Mouse (Mus musculus) stomach, postnatal 0 days (tissue): ENCODE measurements around the gene Src. TPM values are rescaled to one million over a fixed set of nuclear protein-coding genes. Genes with fewer than 3 reads are reported as not detected.
A peak's percentile ranks its signal among the peaks of the same experiment; 100 is the strongest.

ENCODE experiments used
- ATAC-seq: fragments of 200-750 bp; cut with Nextera tagmentation; 2 replicates; pipeline ENCODE4 v1.8.0; 2017; ENCODE audit not compliant: low FRiP score, low TSS enrichment
- DNase-seq: peaks from one replicate; pipeline ENCODE4 v3.0.0-alpha.2; 2016; ENCODE audit warnings: low spot score
- H3K27ac ChIP-seq: fragments of 300-500 bp; sonication (generic); replicated peaks from 2 replicates; pipeline ENCODE4 v1.5.1; 2014; ENCODE audit warnings: mild to moderate bottlenecking, control low read depth
- H3K27me3 ChIP-seq: fragments of 300-500 bp; sonication (generic); 2 replicates; pipeline ENCODE4 v1.6.1; 2014; ENCODE audit warnings: low read length; ENCODE audit not compliant: control insufficient read depth, insufficient read depth
- H3K36me3 ChIP-seq: fragments of 300-500 bp; sonication (generic); 2 replicates; pipeline ENCODE4 v1.6.1; 2014; ENCODE audit warnings: low read length, mixed read lengths; ENCODE audit not compliant: control insufficient read depth, insufficient read depth
- H3K4me1 ChIP-seq: fragments of 300-500 bp; sonication (generic); replicated peaks from 2 replicates; pipeline ENCODE4 v1.6.1; 2014; ENCODE audit warnings: antibody characterized with exemption; ENCODE audit not compliant: control insufficient read depth, insufficient read depth
- H3K4me2 ChIP-seq: fragments of 300-500 bp; sonication (generic); replicated peaks from 2 replicates; pipeline ENCODE4 v1.6.1; 2014; ENCODE audit warnings: low read depth, mild to moderate bottlenecking, control low read depth, moderate library complexity
- H3K4me3 ChIP-seq: fragments of 300-500 bp; sonication (generic); 2 replicates; pipeline ENCODE4 v1.5.1; 2014; ENCODE audit warnings: low read depth, low read length, control low read depth
- H3K9ac ChIP-seq: fragments of 300-500 bp; sonication (generic); 2 replicates; pipeline ENCODE4 v1.6.1; 2014; ENCODE audit warnings: mild to moderate bottlenecking, low read length, control low read depth, mixed read lengths
- H3K9me3 ChIP-seq: fragments of 300-500 bp; sonication (generic); 2 replicates; pipeline ENCODE4 v1.6.1; 2016; ENCODE audit warnings: low read length; ENCODE audit not compliant: control insufficient read depth
- CTCF ChIP-seq: IDR thresholded peaks from 2 replicates; pipeline ENCODE4 v1.5.1; 2016; ENCODE audit warnings: antibody characterized with exemption, low read depth, mild to moderate bottlenecking, moderate library complexity
- EP300 ChIP-seq: optimal IDR thresholded peaks from 2 replicates; pipeline ENCODE3; 2016; ENCODE audit warnings: antibody characterized with exemption
- WGBS: fragments of 180-500 bp; shearing (Covaris S2); extraction: QIAGEN DNeasy Blood & Tissue Kit; methylation state at CpG from one replicate; pipeline ENCODE4 v1.1.7; 2014; 5-methylcytosine and 5-hydroxymethylcytosine counted together
- polyA plus RNA-seq: library from polyadenylated mRNA; unstranded; fragments of >200 nt; fragmentation: Nextera tagmentation; extraction: Ambion mirVana; gene quantifications from 2 replicates; pipeline ENCODE4 v1.2.1, GENCODE M21; 2015

Src gene
- polyA plus RNA-seq, 1 experiment from 2014 or later, result 12.0 TPM

DNA sequence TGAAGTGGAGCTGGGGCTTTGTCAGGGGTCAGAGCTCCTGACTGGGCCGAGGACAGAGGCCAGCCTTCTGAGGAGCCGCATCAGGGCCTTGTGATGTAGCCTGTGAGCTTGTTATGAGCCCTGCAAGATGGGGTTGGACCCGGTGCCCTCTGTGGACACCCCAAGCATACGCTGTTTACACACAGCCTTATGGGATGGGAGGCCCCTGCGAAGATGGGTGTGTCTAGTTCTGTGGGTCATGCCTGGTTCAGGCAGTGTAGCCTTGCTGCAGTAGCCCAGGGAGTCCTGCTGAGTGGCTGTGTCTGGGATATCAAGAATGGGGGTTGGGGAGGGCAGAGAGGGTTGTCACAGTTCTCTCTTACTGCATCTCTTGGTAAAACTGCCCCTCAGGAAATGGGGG is 13.7 kb downstream of the Src start:
- DNase-seq, result peak; percentile 62
- Histone ChIP-seq H3K27me3 (no peaks in the 10 kb centered on the region), H3K9ac (no peak overlapping the region; the same call in 1 of the 2 replicates), H3K27ac (peak overlapping the region; percentile 91), H3K36me3 (peaks cover 8% of the 10 kb centered on the region; the same call in 1 of the 2 replicates), H3K9me3 (no peaks in the 10 kb centered on the region), H3K4me3 (no peak overlapping the region), H3K4me1 (peaks cover 22% of the 10 kb centered on the region), H3K4me2 (no peak overlapping the region)
- peak; percentile 58 for ATAC-seq
- WGBS, result 41% methylated on average over 5 of the region's 5 CpGs
- no peak for TF ChIP-seq CTCF
- TF ChIP-seq EP300, result no peak

DNA sequence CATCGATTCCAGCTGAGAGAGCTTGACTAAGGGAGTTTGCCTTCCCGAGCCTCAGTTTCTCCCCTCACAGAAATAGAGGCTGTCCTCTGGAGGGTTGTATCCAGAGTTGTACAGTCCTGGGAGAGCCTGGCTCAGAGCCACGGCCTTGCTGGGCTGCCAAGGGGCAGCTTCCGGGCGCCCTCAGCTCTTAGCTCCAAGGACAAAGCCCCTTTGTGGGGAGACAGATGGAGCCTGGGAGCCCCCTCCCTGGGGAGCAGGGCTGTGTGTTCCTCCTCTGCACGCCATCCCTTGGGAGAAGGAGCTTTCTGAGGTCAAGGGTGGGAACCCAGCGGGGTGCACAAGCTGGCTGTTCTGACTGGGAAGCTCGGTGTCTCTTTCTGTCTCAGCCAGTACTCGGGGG is 14.2 kb downstream of the Src start:
- 70% methylated on average over 9 of the region's 9 CpGs for WGBS
- H3K4me3 ChIP-seq, result no peak overlapping the region
- H3K27ac ChIP-seq, result peak overlapping the region; percentile 91
- H3K9ac ChIP-seq, result peak overlapping the region; percentile 31; the same call in 1 of the 2 replicates
- peaks cover 22% of the 10 kb centered on the region for H3K4me1 ChIP-seq
- H3K27me3 ChIP-seq, result no peaks in the 10 kb centered on the region
- DNase-seq (no peak), ATAC-seq (no peak)
- H3K36me3 ChIP-seq, result peaks cover 8% of the 10 kb centered on the region; the same call in 1 of the 2 replicates
- H3K4me2 ChIP-seq, result no peak overlapping the region
- no peaks in the 10 kb centered on the region for H3K9me3 ChIP-seq
- TF ChIP-seq EP300 (no peak), CTCF (no peak)

DNA sequence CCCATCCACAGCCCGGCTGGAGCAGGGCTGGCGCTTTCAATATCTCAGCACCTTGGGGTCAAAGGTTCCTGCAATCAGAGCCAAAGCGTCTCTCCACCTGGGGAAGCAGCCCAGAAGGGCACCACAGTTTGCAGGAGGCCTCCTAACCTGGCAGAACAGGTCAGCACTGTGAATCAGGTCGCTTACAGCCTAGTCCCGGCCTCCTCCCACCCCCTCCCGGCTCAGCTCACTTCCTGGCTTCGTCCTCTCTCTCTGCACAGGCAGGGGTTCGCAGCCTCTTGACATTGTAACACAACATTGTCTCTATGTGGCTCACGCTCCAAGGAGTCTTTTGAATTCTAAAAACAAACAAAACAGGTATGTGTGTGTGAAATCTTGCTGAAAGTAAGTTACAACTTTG is 15.8 kb downstream of the Src start:
- H3K27me3 ChIP-seq, result no peaks in the 10 kb centered on the region
- H3K4me2 ChIP-seq, result peak overlapping the region; percentile 26
- peak overlapping the region; percentile 91 for H3K27ac ChIP-seq
- ATAC-seq (peak; percentile 25), DNase-seq (peak; percentile 53)
- no peaks in the 10 kb centered on the region for H3K9me3 ChIP-seq
- H3K4me1 ChIP-seq, result peaks cover 22% of the 10 kb centered on the region
- H3K9ac ChIP-seq, result peak overlapping the region; percentile 45
- H3K36me3 ChIP-seq, result peaks cover 2% of the 10 kb centered on the region
- no peak overlapping the region for H3K4me3 ChIP-seq
- whole genome bisulfite sequencing, result 29% methylated on average over 9 of the region's 9 CpGs
- TF ChIP-seq CTCF, result no peak
- no peak for TF ChIP-seq EP300

DNA sequence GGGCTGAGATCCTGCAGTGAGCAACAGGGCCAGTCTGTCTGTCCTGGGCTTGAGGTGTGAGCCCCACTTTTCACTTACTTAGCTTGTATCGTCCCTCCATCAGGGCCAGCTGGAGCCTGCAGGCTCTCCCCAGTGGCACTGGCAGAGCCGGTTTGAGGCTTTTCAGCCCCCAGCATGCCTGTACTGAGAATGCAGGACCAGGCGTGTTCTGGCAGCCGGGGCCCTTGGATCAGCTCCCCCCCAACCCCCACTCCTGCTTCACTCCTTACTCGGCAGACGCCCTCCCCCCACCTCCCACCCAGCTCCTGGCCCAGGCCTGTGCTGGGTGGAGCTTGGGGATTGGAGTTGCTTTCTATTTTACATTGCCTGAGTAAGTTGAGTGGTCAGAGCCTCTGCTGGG is 16.3 kb downstream of the Src start:
- Histone ChIP-seq H3K4me2 (peak overlapping the region; percentile 26), H3K9ac (peak overlapping the region; percentile 45), H3K27me3 (no peaks in the 10 kb centered on the region), H3K27ac (peak overlapping the region; percentile 91), H3K4me1 (peaks cover 22% of the 10 kb centered on the region), H3K36me3 (peaks cover 2% of the 10 kb centered on the region), H3K9me3 (no peaks in the 10 kb centered on the region), H3K4me3 (no peak overlapping the region)
- ATAC-seq (peak; percentile 32), DNase-seq (peak; percentile 75)
- TF ChIP-seq CTCF (no peak), EP300 (no peak)
- WGBS, result 22% methylated on average over 6 of the region's 6 CpGs

DNA sequence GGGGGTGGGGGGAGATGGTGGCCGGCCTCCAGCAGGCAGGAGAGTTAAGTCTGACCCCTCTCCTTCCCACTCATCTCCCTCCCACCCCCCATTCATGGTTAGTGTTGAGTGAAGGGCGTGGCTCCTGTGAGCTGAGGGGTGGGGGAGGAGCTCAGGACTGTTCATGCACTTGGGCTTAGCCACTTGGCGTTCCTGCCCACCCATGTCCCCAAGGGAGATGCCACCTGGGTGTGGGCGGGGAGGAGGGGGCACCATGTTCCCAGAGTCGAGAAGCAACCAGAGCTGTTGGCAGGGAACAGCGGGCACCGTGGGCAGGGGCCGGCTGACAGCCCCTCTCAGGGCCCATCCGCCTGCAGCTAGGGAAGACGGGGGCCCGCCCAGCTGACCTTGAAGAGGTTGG is 18.3 kb downstream of the Src start:
- H3K4me2 ChIP-seq, result no peak overlapping the region
- 73% methylated on average over 11 of the region's 11 CpGs for WGBS
- TF ChIP-seq CTCF (no peak), EP300 (no peak)
- H3K9me3 ChIP-seq, result no peaks in the 10 kb centered on the region
- no peak for DNase-seq
- H3K27ac ChIP-seq, result no peak overlapping the region
- H3K36me3 ChIP-seq, result peaks cover 4% of the 10 kb centered on the region
- ATAC-seq, result no peak
- no peaks in the 10 kb centered on the region for H3K27me3 ChIP-seq
- H3K4me3 ChIP-seq, result no peak overlapping the region
- H3K9ac ChIP-seq, result peak overlapping the region; percentile 18; the same call in 1 of the 2 replicates
- H3K4me1 ChIP-seq, result peaks cover 18% of the 10 kb centered on the region

DNA sequence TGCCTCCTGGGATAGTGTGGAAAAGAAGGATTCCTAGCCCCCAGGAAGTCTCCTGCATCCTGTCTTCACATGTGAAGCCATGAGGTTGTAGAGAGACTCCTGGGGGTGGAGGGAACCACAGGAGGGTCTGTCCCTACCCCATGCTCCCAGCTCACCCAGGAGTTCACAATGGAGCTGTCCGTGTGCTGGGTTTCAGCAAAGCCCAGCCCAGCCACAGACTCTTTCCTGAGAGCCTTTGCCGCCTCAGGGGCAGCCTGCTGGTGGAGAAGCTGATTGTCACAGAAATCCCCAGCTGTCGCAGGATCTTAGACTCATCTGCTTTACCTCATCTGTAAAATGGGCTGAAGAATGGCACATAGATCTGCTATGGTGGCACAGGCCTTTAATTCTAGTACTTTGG is 18.9 kb downstream of the Src start:
- Histone ChIP-seq H3K36me3 (peaks cover 5% of the 10 kb centered on the region), H3K9me3 (no peaks in the 10 kb centered on the region), H3K9ac (no peak overlapping the region), H3K4me2 (no peak overlapping the region), H3K4me3 (no peak overlapping the region), H3K27me3 (no peaks in the 10 kb centered on the region), H3K4me1 (peaks cover 16% of the 10 kb centered on the region), H3K27ac (no peak overlapping the region)
- TF ChIP-seq CTCF (no peak), EP300 (no peak)
- WGBS, result 86% methylated on average over 3 of the region's 3 CpGs
- ATAC-seq (no peak), DNase-seq (no peak)
